In genomic region chr4:129985161-129985670, GRCm38 (mm10) we compare ENCODE assay signal across 8 mouse cellular contexts. TPM values are rescaled to one million over a fixed set of nuclear protein-coding genes. Genes with fewer than 3 reads are reported as not detected.
DNase-seq lines count a peak whose midpoint lies in the region; ATAC-seq and TF ChIP-seq lines count a peak whose summit lies in the region.

No protein-coding gene starts in this region.

- H3K36me3 ChIP-seq in limb, embryonic 11.5 days (ENCODE audit: control insufficient read depth, insufficient read depth, low read length): no peaks in the 10 kb centered on the region

- ATAC-seq in limb, embryonic 11.5 days (ENCODE audit: insufficient number of reproducible peaks, low FRiP score, low TSS enrichment, low read depth): no peak

- peak overlapping the region; percentile 52 for H3K4me3 ChIP-seq in limb, embryonic 11.5 days (ENCODE audit: low read depth, low read length)
- peak overlapping the region; percentile 93 for H3K4me3 ChIP-seq in olfactory bulb, adult 2 months (ENCODE audit: insufficient read depth, low read depth, low read length)

- H3K9me3 ChIP-seq in limb, embryonic 11.5 days (ENCODE audit: control insufficient read depth, low read length): no peaks in the 10 kb centered on the region

- peak; percentile 32 for DNase-seq in embryo, embryonic 9.5 days (ENCODE audit: extremely low spot score)
- DNase-seq in embryo, embryonic 10.5 days (ENCODE audit: low spot score): no peak
- DNase-seq in thymus, postnatal 4 days: peak; percentile 35
- DNase-seq in thymus, postnatal 10 days (ENCODE audit: low spot score in 2 of 2): no peak
- DNase-seq in limb, embryonic 11.5 days (ENCODE audit: low spot score): peak; percentile 50
- no peak for DNase-seq in right cerebral cortex, postnatal 10 days (ENCODE audit: low spot score in 2 of 2)
- no peak for DNase-seq in frontal cortex, postnatal 25 days (ENCODE audit: low spot score in 2 of 2)

- H3K9ac ChIP-seq in limb, embryonic 11.5 days (ENCODE audit: low read length): peak overlapping the region; percentile 69

- peaks cover 74% of the 10 kb centered on the region for H3K27me3 ChIP-seq in limb, embryonic 11.5 days (ENCODE audit: control insufficient read depth, insufficient read depth, low read length)

- TF ChIP-seq POLR2A in olfactory bulb, adult 2 months (IDR thresholded peaks at IDR 0.05; ENCODE audit: insufficient read depth, low read depth, low read length): no peak

- WGBS in limb, embryonic 11.5 days: 0% methylated on average over 28 of the region's 48 CpGs
- 2% methylated on average over 48 of the region's 48 CpGs for WGBS in olfactory bulb, adult 2 months

- peak overlapping the region; percentile 97 for H3K4me2 ChIP-seq in limb, embryonic 11.5 days (ENCODE audit: low read depth, severe bottlenecking)

- no peak for TF ChIP-seq CTCF in olfactory bulb, adult 2 months (IDR thresholded peaks at IDR 0.05; ENCODE audit: insufficient read depth, low read depth, low read length)

- peaks cover 25% of the 10 kb centered on the region for H3K4me1 ChIP-seq in limb, embryonic 11.5 days (ENCODE audit: control insufficient read depth, insufficient read depth, low read length)
- H3K4me1 ChIP-seq in olfactory bulb, adult 2 months (ENCODE audit: control insufficient read depth, insufficient read depth, low read length): peaks cover 58% of the 10 kb centered on the region

- H3K27ac ChIP-seq in limb, embryonic 11.5 days (replicated peaks; ENCODE audit: low read depth, low read length): no peak overlapping the region
- peak overlapping the region; percentile 76 for H3K27ac ChIP-seq in olfactory bulb, adult 2 months (ENCODE audit: insufficient read depth, low read depth, low read length)

RNA-seq across cellular contexts. Expression of gene Adgrb2, which starts 0.5 kb away (rescaled TPM):
- 1.2 and 1.5 TPM in 2 replicates for polyA plus RNA-seq in limb, embryonic 11.5 days (2014; fragmentation: Nextera tagmentation; extraction: Ambion mirVana)
- polyA plus RNA-seq in olfactory bulb, adult 2 months (2012; ENCODE audit: insufficient read depth, insufficient read length, low replicate concordance, missing spikeins): not detected in 2 replicates

RNA-seq across cellular contexts. Expression of gene Spocd1, which starts 56.2 kb away (rescaled TPM):
- polyA plus RNA-seq in limb, embryonic 11.5 days (2014; fragmentation: Nextera tagmentation; extraction: Ambion mirVana): not detected in 2 replicates
- not detected in 2 replicates for polyA plus RNA-seq in olfactory bulb, adult 2 months (2012; ENCODE audit: insufficient read depth, insufficient read length, low replicate concordance, missing spikeins)

Comparison
In these comparisons a context has a peak if more than half of its experiments do, and no peak if none do; other contexts are left out.
1. DNase-seq: peak in embryo, embryonic 9.5 days (single experiment), thymus, postnatal 4 days (single experiment) and limb, embryonic 11.5 days (single experiment); none in embryo, embryonic 10.5 days (single experiment), thymus, postnatal 10 days (0 of 2), right cerebral cortex, postnatal 10 days (0 of 2) and frontal cortex, postnatal 25 days (0 of 2).